Mouse (Mus musculus): ENCODE measurements at regions not wholly inside any gene's neighbourhood (a gene's known extent, or its start where the extent isn't known, plus 50 kb on each side); places are given as distances from the start of the nearest gene placed in this dataset.

GRCm38 (mm10) chr3:13336152-13336551 is 1144.3 kb upstream of the Slc7a12 start:
- no peak for DNase-seq

- DNase-seq, result peak; percentile 5
Observed at GRCm38 (mm10) chr3:13386148-13386547, 1094.3 kb upstream of the Slc7a12 start.
